Mouse (Mus musculus) gastrocnemius, postnatal 25 days (tissue): Measurements from ENCODE around the gene Psmd5. TPM values are rescaled to one million over a fixed set of nuclear protein-coding genes. Genes with fewer than 3 reads are reported as not detected.
"Not testable (repeated sequence)": the region's sequence is repeated elsewhere in the genome, so short reads cannot be mapped to it uniquely, and the experiment has no call there.

Experiments
- DNase-seq: peaks from one replicate; pipeline ENCODE4 v3.0.0; 2022
- total RNA-seq, 2 experiments: library from RNA; stranded (reverse); gene quantifications; 1 replicate in 1 of 2; 2 replicates in 1 of 2; pipeline ENCODE4 v1.2.3; 2021

Gene Psmd5
- total RNA-seq, 2 experiments from 2014 or later, result 8.2 to 13.3 TPM

- DNase-seq, result no peak
Measured at GRCm38 (mm10) chr2:34827591-34827990, 47.2 kb downstream of the Psmd5 start.

DNA sequence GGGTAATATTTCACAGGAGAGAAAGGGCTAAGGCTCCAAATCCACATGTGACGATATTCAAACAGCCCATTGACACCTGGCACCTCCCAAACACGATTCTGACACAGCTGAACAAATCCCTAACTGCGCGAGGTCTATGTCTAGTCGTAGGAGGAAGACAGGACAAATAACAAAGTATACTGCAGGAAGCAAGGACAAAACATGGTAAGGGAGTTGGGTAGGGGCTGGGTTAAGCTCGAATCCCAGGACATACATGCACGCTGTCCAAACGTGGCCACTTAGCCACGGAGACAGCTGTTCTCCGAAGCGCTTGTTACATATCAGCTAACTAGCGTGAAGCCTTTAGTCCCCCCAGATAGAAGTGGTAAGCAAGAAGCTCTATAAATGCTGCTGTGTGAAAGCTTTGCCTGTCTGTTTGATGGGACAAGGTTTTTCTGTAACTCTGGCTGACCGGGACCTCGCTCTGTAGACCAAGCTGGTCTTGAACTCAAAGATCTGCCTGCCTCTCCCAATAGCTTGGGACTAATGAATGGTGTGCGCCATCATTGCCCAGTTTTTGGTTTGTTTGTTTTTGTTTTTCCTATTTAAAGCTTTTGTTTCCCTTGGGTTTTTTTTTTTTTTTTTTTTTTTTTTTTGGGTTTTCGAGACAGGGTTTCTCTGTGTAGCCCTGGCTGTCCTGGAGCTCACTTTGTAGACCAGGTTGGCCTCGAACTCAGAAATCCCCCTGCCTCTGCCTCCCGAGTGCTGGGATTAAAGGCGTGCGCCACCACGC, 48.1 kb downstream of the Psmd5 start:
- no peak for DNase-seq

DNA sequence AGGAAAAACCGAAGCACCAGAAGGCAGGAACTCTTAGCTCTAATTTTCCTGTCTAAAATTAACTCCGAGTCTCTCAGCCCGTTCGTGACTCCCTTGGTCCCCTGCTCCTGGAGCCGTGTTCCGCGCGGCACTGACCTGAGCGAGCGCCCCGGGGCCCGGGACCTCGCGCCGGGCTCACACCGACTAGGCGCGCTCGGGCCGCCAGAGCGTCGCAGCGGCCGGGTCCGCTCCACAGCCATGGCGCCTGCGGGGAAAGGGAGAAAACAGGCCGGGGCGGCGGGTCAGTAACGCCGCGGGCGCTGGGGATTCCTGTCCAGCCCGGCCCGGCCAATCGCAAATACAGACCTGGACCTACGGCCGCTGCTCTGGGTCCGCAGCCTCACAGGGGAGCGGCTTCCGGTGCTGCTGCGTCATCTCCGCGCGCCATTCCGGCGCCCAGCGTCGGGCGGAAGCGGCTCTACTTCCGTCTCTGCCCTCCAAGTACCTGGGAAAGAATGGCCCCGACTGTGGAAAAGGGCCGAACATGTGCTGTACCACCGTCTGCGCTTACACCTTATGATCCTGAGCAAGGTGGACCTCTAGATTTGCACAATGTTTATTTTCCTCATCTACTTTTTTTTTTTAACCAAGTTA, 48.8 kb downstream of the Psmd5 start, which contains the start of gene Fbxw2:
TSS of gene Fbxw2 (minus strand) at position 485 of the 633 bp plus-strand sequence.
- DNase-seq, result peak; percentile 91

DNA sequence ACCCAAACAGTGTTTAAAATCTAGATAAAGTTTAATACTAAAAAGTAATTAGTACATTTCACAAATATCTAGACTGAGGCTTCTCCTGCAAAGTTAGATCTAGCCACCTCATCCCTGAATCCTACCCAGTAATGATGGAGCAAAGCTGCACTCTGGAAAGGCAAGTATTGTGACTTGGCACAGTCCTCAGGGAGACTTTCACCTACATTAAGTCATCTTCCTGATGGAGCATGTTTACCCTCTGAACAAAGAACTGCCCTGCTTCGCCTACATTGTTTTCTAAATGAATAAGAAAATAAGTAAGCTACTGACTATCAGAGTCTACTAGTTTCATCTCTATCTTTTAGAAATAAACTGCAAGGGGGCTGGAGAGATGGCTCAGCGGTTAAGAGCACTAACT, 56.3 kb downstream of the Psmd5 start:
- DNase-seq, result no peak

GRCm38 (mm10) chr2:34815893-34816292, 58.9 kb downstream of the Psmd5 start:
- DNase-seq, result not testable (repeated sequence)

DNA sequence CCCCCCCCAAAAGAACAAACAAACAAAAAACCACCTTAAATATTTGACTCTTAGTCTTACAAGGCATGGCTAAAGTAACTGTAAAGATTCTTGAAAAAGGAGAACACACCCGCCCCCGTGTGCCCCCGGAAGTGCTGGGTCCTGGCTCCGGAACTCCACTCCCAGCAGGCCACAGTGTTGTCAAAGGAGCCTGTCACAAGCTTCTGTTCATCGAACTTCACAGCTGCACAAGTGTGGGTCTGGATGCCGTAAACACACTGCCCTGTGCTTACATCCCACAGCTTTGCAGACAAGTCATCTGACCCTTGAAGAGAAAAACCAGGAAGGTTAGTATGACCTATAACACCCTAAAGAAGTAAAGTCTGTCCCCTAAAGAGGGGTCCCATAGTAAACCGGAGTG, 62.1 kb downstream of the Psmd5 start:
- no peak for DNase-seq

DNA sequence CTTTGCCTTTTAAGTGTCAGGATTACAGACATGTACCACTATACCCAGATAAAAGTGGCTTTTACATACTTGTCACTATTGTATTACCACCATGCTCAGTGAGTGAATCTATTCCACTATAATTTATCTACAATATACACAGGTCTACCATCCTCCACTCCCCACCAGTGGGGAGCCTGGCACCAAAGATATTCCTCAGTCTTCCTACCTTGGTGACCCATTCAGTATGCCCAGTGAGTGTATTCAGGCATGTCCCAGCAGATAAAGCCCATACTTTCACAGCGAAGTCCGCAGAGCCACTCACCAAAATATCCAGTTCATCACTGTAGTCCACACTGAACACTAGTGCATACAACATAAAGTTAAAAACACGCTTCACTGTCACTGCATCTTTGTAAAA, 64.0 kb downstream of the Psmd5 start:
- no peak for DNase-seq

GRCm38 (mm10) chr2:34809568-34809967, 65.2 kb downstream of the Psmd5 start:
- DNase-seq, result no peak

- DNase-seq, result no peak
Measured at GRCm38 (mm10) chr2:34808057-34808456, 66.7 kb downstream of the Psmd5 start.

DNA sequence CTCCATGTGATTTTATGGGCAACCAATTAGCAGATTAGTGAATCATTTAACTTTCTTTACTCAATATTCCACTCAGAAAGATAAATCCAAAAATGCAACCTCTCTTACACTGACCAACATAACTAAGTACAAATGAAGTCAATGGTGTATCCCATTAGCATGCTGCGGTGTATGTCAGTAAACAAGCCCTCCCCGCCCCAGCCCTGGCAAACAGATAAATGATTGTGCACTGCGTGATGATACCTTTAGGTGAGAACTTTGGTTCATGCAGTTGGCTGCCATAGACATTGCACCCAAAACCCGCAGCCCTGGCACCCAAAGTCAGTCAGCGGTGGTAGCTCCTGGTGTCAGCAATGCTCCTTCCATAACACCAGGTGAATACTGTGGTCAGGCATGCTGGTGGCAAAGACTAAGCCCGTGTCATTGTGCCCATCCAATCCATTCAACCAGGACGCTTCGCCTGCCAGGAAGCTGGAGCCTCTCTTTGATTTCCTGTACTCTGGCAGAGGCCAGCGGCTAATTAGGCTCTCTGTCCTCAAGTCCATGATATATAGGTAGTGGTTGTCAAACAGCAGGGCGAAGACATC, 69.3 kb downstream of the Psmd5 start:
- no peak for DNase-seq

GRCm38 (mm10) chr2:34804815-34805214, 70.0 kb downstream of the Psmd5 start:
- no peak for DNase-seq

GRCm38 (mm10) chr2:34804172-34804571, 70.6 kb downstream of the Psmd5 start:
- no peak for DNase-seq

DNA sequence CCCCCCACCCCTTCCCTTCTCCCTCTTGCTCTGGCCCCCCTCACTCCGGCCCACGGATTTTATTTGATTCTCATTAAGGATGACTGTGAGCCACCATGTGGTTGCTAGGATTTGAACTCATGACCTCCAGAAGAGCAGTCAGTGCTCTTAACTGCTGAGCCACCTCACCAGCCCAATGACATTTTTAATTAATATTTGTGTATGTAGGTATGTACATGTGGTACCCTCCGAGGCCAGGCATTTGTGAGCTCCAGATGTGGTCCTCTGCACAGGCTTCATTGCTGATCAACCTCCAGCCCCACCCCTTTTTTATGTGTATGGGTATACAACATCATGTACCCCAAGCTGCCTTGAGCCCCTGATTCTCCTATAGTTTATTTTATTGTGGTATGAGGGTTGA, 71.0 kb downstream of the Psmd5 start:
- no peak for DNase-seq

DNA sequence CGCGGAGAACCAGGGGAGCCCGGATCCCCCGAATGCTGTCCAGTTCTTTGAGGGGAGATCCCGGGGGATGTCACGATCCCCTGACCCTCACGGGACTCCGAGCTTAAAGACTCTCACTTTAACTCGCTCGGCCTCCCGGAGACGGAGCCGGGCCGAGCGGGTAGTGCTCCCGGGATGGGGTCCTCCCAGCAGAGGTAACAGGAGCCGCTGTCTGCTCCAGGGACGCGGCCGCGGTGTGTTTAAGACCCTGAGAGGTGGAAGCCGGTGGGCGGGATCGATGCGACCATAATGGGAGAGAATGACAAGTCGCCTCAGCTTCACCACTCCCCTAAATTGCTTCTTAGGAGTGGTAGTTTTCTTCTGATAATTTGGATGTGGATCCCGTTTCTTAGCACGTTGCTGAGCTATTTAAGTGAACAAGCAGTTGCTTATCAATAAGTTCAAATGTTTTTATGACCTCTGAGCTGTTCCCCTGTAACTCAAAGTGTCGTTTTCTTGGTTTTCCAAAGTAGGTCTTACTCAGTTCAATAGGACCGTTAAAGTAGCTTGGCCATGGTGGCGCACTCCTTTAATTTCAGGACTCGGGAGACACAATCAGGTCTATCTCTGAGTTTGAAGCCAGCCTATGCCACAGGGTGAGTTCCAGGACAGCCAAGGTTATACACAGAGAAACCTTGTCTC, 72.1 kb downstream of the Psmd5 start:
- DNase-seq, result not testable (repeated sequence)

GRCm38 (mm10) chr2:34801516-34802482, 73.0 kb downstream of the Psmd5 start:
- DNase-seq, result peak; percentile 97

- no peak for DNase-seq
Measured at GRCm38 (mm10) chr2:34800371-34800770, 74.4 kb downstream of the Psmd5 start.

Other genes with a start within 250 kb of the Psmd5 start
- gene Gapvd1, start 119.7 kb downstream of the Psmd5 start, total RNA-seq, result 10 to 100 TPM; 29.8 to 32.5 TPM
- gene Hspa5, start 103.0 kb downstream of the Psmd5 start, total RNA-seq, result 100 to 1,000 TPM; 189 to 222 TPM
- 1 to 10 TPM; 8.1 to 9.8 TPM for gene Rabepk, start 75.1 kb downstream of the Psmd5 start, total RNA-seq
- gene Fbxw2, start 48.7 kb downstream of the Psmd5 start, total RNA-seq, result 10 to 100 TPM; 44.7 TPM
- gene Gm34653, start 42.0 kb downstream of the Psmd5 start, total RNA-seq, result under 1 TPM in 1 of 2 experiments, not detected in 1; 0.20 TPM
- gene Cutal, start 572 bp downstream of the Psmd5 start, total RNA-seq, result under 1 TPM; 0.38 TPM
- gene Phf19, start 39.1 kb upstream of the Psmd5 start, total RNA-seq, result 1 to 10 TPM in 1 of 2 experiments, under 1 TPM in 1; 0.91 to 1.3 TPM
- 1 to 10 TPM in 1 of 2 experiments, under 1 TPM in 1; 0.46 to 1.3 TPM for gene Traf1, start 86.8 kb upstream of the Psmd5 start, total RNA-seq
- not detected for gene Hc, start 186.5 kb upstream of the Psmd5 start, total RNA-seq
- gene AI182371, start 226.6 kb upstream of the Psmd5 start, total RNA-seq, result not detected
- 1 to 10 TPM; 5.4 to 7.5 TPM for gene Cntrl, start 234.5 kb upstream of the Psmd5 start, total RNA-seq